Mouse (Mus musculus) embryonic facial prominence, embryonic 15.5 days (tissue): ENCODE measurements at regions not wholly inside any gene's neighbourhood (a gene's known extent, or its start where the extent isn't known, plus 50 kb on each side); places are given as distances from the start of the nearest gene placed in this dataset.

Experiments used
- ATAC-seq: fragments of 200-750 bp; cut with Nextera tagmentation; 2 replicates; pipeline ENCODE4 v1.8.0; 2017; ENCODE audit warnings: low read depth, moderate TSS enrichment; ENCODE audit not compliant: insufficient number of reproducible peaks, low FRiP score, low TSS enrichment
- H3K27ac ChIP-seq: fragments of 300-500 bp; sonication (generic); replicated peaks from 2 replicates; pipeline ENCODE4 v1.5.1; 2015; ENCODE audit warnings: mild to moderate bottlenecking, inconsistent platforms
- H3K27me3 ChIP-seq: fragments of 300-500 bp; sonication (generic); 2 replicates; pipeline ENCODE4 v1.6.1; 2015; ENCODE audit warnings: inconsistent platforms
- H3K36me3 ChIP-seq: fragments of 300-500 bp; sonication (generic); 2 replicates; pipeline ENCODE4 v1.6.1; 2015; ENCODE audit warnings: mild to moderate bottlenecking, inconsistent platforms
- H3K4me1 ChIP-seq: fragments of 300-500 bp; sonication (generic); 2 replicates; pipeline ENCODE4 v1.6.1; 2015; ENCODE audit warnings: inconsistent platforms
- H3K4me2 ChIP-seq: fragments of 300-500 bp; sonication (generic); replicated peaks from 2 replicates; pipeline ENCODE4 v1.6.1; 2015; ENCODE audit warnings: mild to moderate bottlenecking, inconsistent platforms
- H3K4me3 ChIP-seq: fragments of 300-500 bp; sonication (generic); replicated peaks from 2 replicates; pipeline ENCODE4 v1.5.1; 2015; ENCODE audit warnings: mild to moderate bottlenecking, inconsistent platforms
- H3K9ac ChIP-seq: fragments of 300-500 bp; sonication (generic); 2 replicates; pipeline ENCODE4 v1.6.1; 2015; ENCODE audit warnings: inconsistent platforms
- H3K9me3 ChIP-seq: fragments of 300-500 bp; sonication (generic); replicated peaks from 2 replicates; pipeline ENCODE4 v1.6.1; 2016; ENCODE audit warnings: inconsistent platforms
- WGBS: fragments of 180-500 bp; shearing (Covaris S2); methylation state at CpG from one replicate; pipeline ENCODE4 v1.1.7; 2015; 5-methylcytosine and 5-hydroxymethylcytosine counted together

DNA sequence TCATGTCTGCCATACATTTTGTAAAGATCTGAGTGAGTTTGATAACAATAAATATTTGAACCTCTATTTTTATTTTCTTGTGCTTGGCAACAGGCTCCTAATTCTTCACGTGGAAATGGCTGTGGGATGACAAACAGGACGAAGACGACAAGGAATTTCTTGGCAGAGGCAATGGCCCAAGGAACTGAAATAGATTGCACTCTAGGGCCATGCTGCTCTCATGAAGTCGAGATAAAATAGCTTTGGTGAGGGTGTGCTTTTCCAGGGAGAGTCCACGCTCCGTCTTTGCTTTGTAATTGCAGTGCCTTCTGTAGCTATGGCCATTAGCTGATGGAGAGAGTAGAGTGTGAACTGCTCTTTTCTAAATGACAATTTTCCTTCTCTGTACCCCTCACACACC, 50.9 kb upstream of the 1810046K07Rik start:
- no peaks in the 10 kb centered on the region for H3K27me3 ChIP-seq
- ATAC-seq: no peak
- H3K9me3 ChIP-seq: no peaks in the 10 kb centered on the region
- 82% methylated on average over 6 of the region's 6 CpGs for WGBS
- no peak overlapping the region for H3K9ac ChIP-seq
- no peaks in the 10 kb centered on the region for H3K36me3 ChIP-seq
- no peaks in the 10 kb centered on the region for H3K4me1 ChIP-seq
- no peak overlapping the region for H3K4me2 ChIP-seq
- no peak overlapping the region for H3K4me3 ChIP-seq
- no peak overlapping the region for H3K27ac ChIP-seq

DNA sequence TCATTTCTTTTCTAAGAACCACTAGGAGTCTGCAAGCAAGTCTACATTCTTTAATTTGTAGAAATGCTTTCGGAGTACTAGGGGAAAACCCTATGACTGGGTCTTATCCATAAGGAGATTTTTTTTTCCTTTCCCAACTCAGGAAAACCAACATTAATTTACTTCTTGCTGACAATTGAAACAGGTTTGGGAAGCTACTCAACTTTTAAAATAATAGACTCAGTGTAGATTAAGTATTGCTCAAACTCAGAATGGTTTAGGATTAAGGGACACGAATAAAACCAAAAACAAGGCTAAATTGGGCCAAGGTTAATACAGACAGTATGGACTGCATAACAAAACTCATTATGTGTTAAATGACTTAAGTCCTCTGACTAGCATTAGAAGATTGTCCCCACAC, 65.2 kb upstream of the 1810046K07Rik start:
- 58% methylated on average over 2 of the region's 2 CpGs for WGBS
- Histone ChIP-seq H3K36me3 (no peaks in the 10 kb centered on the region), H3K27me3 (no peaks in the 10 kb centered on the region), H3K4me1 (0 out of 2 replicates have a peak, but pooled peaks cover 18% of the 10 kb centered on the region), H3K9me3 (no peaks in the 10 kb centered on the region), H3K9ac (no peak overlapping the region), H3K4me3 (no peak overlapping the region), H3K4me2 (no peak overlapping the region), H3K27ac (no peak overlapping the region)
- no peak for ATAC-seq

DNA sequence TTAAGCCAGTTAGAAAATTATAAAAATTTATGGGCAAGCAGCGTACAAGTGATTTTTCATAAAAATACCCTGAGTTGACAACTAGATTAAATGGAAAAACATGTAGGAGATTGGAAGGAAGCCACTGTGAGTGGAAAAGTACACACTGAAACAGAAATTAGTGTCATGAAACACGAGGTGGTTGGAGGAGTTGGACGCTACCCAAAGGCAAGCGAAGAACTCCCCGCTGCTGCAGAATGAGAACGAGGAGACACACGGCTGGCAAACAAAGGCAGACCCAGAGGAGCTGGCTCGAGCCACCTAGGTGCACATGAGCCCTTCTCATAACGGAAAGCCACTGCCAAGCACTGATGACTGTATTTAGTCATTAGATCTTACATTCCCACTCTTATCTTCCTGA, 65.7 kb upstream of the 1810046K07Rik start:
- ATAC-seq: peak; percentile 57; the same call in 1 of the 2 replicates
- Histone ChIP-seq H3K4me1 (0 out of 2 replicates have a peak, but pooled peaks cover 18% of the 10 kb centered on the region), H3K4me3 (no peak overlapping the region), H3K9ac (no peak overlapping the region), H3K36me3 (no peaks in the 10 kb centered on the region), H3K9me3 (no peaks in the 10 kb centered on the region), H3K4me2 (no peak overlapping the region; the same call in 1 of the 2 replicates), H3K27ac (peak overlapping the region; percentile 58; the same call in 1 of the 2 replicates), H3K27me3 (no peaks in the 10 kb centered on the region)
- WGBS: 24% methylated on average over 9 of the region's 9 CpGs

DNA sequence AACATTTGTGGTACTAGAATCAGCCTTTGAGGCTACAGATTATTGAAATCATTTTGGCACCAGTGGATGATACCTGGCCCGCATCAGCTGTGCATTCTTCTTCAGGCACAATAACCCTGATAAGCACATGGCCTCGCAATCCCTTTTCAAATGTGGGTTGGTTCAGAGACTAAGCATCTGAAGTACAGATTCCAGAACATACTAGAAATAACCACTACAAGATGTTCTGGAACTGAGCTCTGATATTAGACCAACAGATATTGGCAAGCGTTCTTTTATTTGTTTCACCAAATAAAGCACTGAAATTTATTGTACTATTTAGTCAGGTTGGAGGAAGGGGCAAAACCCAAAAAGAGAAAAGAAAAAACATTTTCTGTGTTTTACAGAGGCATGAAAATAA, 68.1 kb upstream of the 1810046K07Rik start:
- WGBS: 68% methylated on average over 3 of the region's 3 CpGs
- no peak overlapping the region for H3K4me3 ChIP-seq
- ATAC-seq: no peak

DNA sequence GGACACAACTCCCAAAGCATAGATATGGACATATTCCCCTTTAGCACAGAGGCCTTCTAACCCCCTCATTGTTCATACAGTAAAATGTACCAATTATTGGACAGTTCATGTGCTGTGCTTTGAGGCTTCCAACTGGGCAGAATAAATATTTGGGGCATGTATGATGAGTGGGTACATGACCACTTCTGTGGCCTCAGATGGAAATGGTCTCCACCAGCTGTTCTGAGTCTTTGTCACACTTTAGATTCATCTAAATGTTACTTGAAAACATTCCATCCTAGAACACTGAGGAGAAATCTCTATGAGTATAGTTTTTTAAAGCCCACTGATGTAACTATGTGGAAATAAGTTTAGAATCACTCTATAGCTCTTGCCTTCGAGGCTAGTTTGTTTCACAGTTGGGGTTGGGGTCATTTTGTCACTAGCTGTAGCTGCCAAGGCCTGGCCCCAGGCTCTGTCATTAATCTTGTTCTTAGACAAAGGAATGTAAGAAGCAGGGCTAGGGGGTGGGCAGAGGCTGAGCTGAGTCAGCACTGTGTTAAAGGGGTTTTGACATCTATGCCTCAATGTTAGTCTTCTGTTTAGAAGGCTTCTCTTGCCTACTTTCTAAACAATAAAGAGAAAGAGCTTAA, 69.0 kb upstream of the 1810046K07Rik start:
- H3K27ac ChIP-seq: no peak overlapping the region

More for the DNA sequence above, 68.1 kb upstream of the 1810046K07Rik start:
- no peaks in the 10 kb centered on the region for H3K9me3 ChIP-seq
- no peak overlapping the region for H3K27ac ChIP-seq
- H3K9ac ChIP-seq: no peak overlapping the region
- no peaks in the 10 kb centered on the region for H3K36me3 ChIP-seq
- no peaks in the 10 kb centered on the region for H3K27me3 ChIP-seq
- 0 out of 2 replicates have a peak, but pooled peaks cover 18% of the 10 kb centered on the region for H3K4me1 ChIP-seq
- no peak overlapping the region for H3K4me2 ChIP-seq

DNA sequence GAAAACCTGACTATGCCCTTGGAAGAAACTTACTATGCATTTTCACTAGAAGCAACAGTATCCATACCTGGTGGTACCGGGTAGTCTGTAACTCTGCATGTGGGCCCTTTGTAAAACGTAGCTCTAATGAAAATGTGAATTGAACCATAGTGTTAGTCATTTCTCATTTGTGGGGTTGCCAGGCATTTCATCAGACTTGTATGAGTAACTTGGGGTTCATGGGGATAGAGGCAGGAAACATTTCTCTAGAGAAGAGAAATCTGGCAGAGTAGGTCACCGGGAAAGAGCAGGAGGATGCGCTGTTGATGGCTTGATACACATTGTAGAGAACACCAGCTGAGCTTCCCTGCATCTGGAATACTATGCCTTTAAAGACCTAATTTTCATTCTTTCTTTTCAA, 70.2 kb upstream of the 1810046K07Rik start:
- Histone ChIP-seq H3K27ac (no peak overlapping the region), H3K27me3 (no peaks in the 10 kb centered on the region), H3K4me1 (0 out of 2 replicates have a peak, but pooled peaks cover 10% of the 10 kb centered on the region), H3K36me3 (no peaks in the 10 kb centered on the region), H3K4me3 (no peak overlapping the region), H3K9ac (no peak overlapping the region), H3K9me3 (no peaks in the 10 kb centered on the region), H3K4me2 (no peak overlapping the region)
- no peak for ATAC-seq
- 89% methylated on average over 4 of the region's 4 CpGs for WGBS

More for the DNA sequence above, 69.0 kb upstream of the 1810046K07Rik start:
- 18% methylated on average over 1 of the region's 1 CpGs for WGBS
- H3K4me3 ChIP-seq: no peak overlapping the region
- no peaks in the 10 kb centered on the region for H3K36me3 ChIP-seq
- 0 out of 2 replicates have a peak, but pooled peaks cover 18% of the 10 kb centered on the region for H3K4me1 ChIP-seq
- no peak overlapping the region for H3K4me2 ChIP-seq
- H3K27me3 ChIP-seq: no peaks in the 10 kb centered on the region
- H3K9ac ChIP-seq: no peak overlapping the region
- no peak for ATAC-seq
- no peaks in the 10 kb centered on the region for H3K9me3 ChIP-seq

DNA sequence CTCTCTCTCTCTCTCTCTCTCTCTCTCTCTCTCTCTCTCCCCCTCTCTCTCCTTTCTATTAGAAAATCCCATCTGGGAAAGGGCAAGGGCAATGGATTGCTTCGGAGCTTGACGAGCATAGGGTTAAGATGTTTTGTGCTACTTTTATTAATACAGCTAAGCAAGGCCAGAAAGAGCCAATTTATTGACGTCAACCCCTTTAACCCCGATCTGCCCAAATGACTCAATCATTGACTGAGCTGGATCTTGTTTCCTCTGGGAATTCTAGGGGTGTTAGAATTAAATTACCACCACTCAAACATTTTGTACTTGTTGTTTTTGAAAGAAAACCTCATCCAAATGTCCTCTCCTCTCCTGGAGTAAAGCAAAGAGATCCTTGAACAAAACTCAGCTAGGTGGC, 70.6 kb upstream of the 1810046K07Rik start:
- Histone ChIP-seq H3K9me3 (no peaks in the 10 kb centered on the region), H3K4me3 (no peak overlapping the region), H3K27me3 (no peaks in the 10 kb centered on the region), H3K36me3 (no peaks in the 10 kb centered on the region), H3K9ac (no peak overlapping the region), H3K4me1 (0 out of 2 replicates have a peak, but pooled peaks cover 8% of the 10 kb centered on the region), H3K27ac (no peak overlapping the region), H3K4me2 (no peak overlapping the region)
- ATAC-seq: no peak
- WGBS: 41% methylated on average over 4 of the region's 4 CpGs

GRCm38 (mm10) chr9:51401779-51402178, 73.1 kb upstream of the 1810046K07Rik start:
- H3K27ac ChIP-seq: no peak overlapping the region
- H3K9me3 ChIP-seq: no peaks in the 10 kb centered on the region
- no peak for ATAC-seq
- no peaks in the 10 kb centered on the region for H3K27me3 ChIP-seq
- H3K9ac ChIP-seq: no peak overlapping the region
- WGBS: 84% methylated on average over 3 of the region's 3 CpGs
- no peaks in the 10 kb centered on the region for H3K4me1 ChIP-seq
- no peak overlapping the region for H3K4me2 ChIP-seq
- no peak overlapping the region for H3K4me3 ChIP-seq
- no peaks in the 10 kb centered on the region for H3K36me3 ChIP-seq

DNA sequence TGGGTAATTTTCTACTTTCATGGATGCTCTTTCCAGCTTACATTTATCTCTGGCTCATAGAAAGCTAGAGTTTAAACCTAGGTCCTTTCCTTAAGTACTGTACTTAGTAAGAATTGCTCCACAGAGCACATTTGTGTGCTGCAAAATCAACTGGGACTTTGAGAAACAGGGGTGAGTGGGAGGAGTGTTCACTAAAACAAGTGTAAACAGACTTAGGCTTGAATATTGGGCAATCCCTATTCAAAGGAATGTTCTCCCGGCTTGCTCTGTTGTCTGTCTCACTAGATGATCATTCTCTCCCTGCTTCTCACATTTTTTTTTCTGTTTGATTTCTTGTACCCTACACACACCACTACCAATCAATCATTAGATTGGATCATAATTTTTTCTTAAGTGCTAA, 79.3 kb upstream of the 1810046K07Rik start:
- ATAC-seq: no peak
- no peak overlapping the region for H3K4me3 ChIP-seq
- H3K4me2 ChIP-seq: no peak overlapping the region
- no peaks in the 10 kb centered on the region for H3K36me3 ChIP-seq
- no peak overlapping the region for H3K27ac ChIP-seq
- H3K9ac ChIP-seq: no peak overlapping the region
- no peaks in the 10 kb centered on the region for H3K9me3 ChIP-seq
- 48% methylated on average over 1 of the region's 1 CpGs for WGBS
- H3K4me1 ChIP-seq: no peaks in the 10 kb centered on the region
- H3K27me3 ChIP-seq: no peaks in the 10 kb centered on the region

- no peak for ATAC-seq
- H3K4me3 ChIP-seq: no peak overlapping the region
- H3K27me3 ChIP-seq: no peaks in the 10 kb centered on the region
- no peaks in the 10 kb centered on the region for H3K9me3 ChIP-seq
- WGBS: 58% methylated on average over 5 of the region's 5 CpGs
- H3K27ac ChIP-seq: no peak overlapping the region
- no peak overlapping the region for H3K9ac ChIP-seq
- H3K4me1 ChIP-seq: 0 out of 2 replicates have a peak, but pooled peaks cover 4% of the 10 kb centered on the region
- no peaks in the 10 kb centered on the region for H3K36me3 ChIP-seq
- H3K4me2 ChIP-seq: no peak overlapping the region
Observed at GRCm38 (mm10) chr9:51418923-51419482, 90.3 kb upstream of the 1810046K07Rik start.

DNA sequence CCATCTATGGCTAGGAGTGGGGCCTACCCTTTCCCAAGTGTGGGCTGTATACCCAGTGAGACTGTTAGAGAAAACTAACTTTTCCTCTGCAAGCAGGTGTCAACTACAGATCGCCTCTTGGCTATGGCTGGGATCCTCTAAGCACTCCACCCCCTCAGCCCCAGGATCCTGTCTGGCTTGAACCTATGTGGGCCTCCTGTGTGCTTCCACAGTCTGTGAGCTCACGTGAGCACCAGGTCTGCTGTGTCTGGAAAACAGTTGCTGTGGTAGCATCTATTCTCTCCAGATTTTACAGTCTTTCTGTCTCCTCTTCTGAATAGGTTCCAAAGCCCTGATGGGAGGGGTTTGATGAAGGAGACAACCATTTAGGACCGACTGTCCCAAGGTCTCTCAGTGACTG, 93.8 kb upstream of the 1810046K07Rik start:
- Histone ChIP-seq H3K9ac (no peak overlapping the region), H3K4me2 (no peak overlapping the region), H3K4me3 (no peak overlapping the region), H3K9me3 (no peaks in the 10 kb centered on the region), H3K36me3 (no peaks in the 10 kb centered on the region), H3K27ac (no peak overlapping the region), H3K27me3 (no peaks in the 10 kb centered on the region), H3K4me1 (0 out of 2 replicates have a peak, but pooled peaks cover 4% of the 10 kb centered on the region)
- WGBS: 55% methylated on average over 3 of the region's 3 CpGs
- no peak for ATAC-seq

DNA sequence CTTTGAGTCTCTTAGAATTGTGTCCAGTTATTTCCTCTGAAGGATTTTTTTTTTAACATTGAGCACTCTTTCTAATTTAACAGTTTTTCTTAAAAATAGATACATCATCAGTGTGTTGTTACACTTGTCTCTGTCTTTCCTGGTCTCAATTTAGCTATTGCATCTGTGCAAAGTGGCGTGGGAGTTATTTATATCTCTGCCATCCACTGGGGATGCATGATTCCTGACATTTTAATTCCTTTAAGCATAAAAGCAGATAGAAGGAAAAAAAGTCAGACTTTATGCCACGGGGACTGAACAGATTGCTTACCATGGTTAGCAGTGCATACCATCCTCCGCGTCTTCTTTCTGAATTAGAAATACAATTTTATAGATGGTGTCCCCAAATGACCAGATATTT, 94.6 kb upstream of the 1810046K07Rik start:
- Histone ChIP-seq H3K9me3 (no peaks in the 10 kb centered on the region), H3K4me1 (0 out of 2 replicates have a peak, but pooled peaks cover 4% of the 10 kb centered on the region), H3K9ac (no peak overlapping the region), H3K4me2 (no peak overlapping the region), H3K27me3 (no peaks in the 10 kb centered on the region), H3K27ac (no peak overlapping the region), H3K4me3 (no peak overlapping the region), H3K36me3 (no peaks in the 10 kb centered on the region)
- no peak for ATAC-seq
- 51% methylated on average over 4 of the region's 4 CpGs for WGBS
